Mouse (Mus musculus) embryonic facial prominence, embryonic 14.5 days (tissue): ENCODE data around the gene Fam107a. TPM values are rescaled to one million over a fixed set of nuclear protein-coding genes. Genes with fewer than 3 reads are reported as not detected.

Source experiments
- ATAC-seq: fragments of 200-750 bp; cut with Nextera tagmentation; 2 replicates; pipeline ENCODE4 v1.8.0; 2017; ENCODE audit warnings: low read depth, moderate number of reproducible peaks, moderate TSS enrichment
- DNase-seq: peaks from one replicate; pipeline ENCODE4 v3.0.0-alpha.2; 2015; ENCODE audit warnings: low spot score
- H3K27ac ChIP-seq: fragments of 300-500 bp; sonication (generic); replicated peaks from 2 replicates; pipeline ENCODE4 v1.5.1; 2014; ENCODE audit warnings: low read depth, mild to moderate bottlenecking, low read length, moderate library complexity
- H3K27me3 ChIP-seq: fragments of 300-500 bp; sonication (generic); replicated peaks from 2 replicates; pipeline ENCODE4 v1.6.1; 2014; ENCODE audit warnings: low read length; ENCODE audit not compliant: control insufficient read depth, insufficient read depth
- H3K36me3 ChIP-seq: fragments of 300-500 bp; sonication (generic); 2 replicates; pipeline ENCODE4 v1.6.1; 2014; ENCODE audit warnings: low read length, mixed read lengths; ENCODE audit not compliant: control insufficient read depth, insufficient read depth
- H3K4me1 ChIP-seq: fragments of 300-500 bp; sonication (generic); 2 replicates; pipeline ENCODE4 v1.6.1; 2014; ENCODE audit warnings: antibody characterized with exemption, low read length; ENCODE audit not compliant: control insufficient read depth, insufficient read depth
- H3K4me2 ChIP-seq: fragments of 300-500 bp; sonication (generic); 2 replicates; pipeline ENCODE4 v1.6.1; 2014; ENCODE audit warnings: low read depth, mild to moderate bottlenecking, low read length, moderate library complexity, mixed read lengths
- H3K4me3 ChIP-seq: fragments of 300-500 bp; sonication (generic); 2 replicates; pipeline ENCODE4 v1.5.1; 2014; ENCODE audit warnings: low read depth, mild to moderate bottlenecking, low read length
- H3K9ac ChIP-seq: fragments of 300-500 bp; sonication (generic); 2 replicates; pipeline ENCODE4 v1.6.1; 2014; ENCODE audit warnings: low read depth, mild to moderate bottlenecking, low read length, moderate library complexity, mixed read lengths
- H3K9me3 ChIP-seq: fragments of 300-500 bp; sonication (generic); 2 replicates; pipeline ENCODE4 v1.6.1; 2016; ENCODE audit warnings: low read length; ENCODE audit not compliant: control insufficient read depth
- WGBS: fragments of 180-500 bp; shearing (Covaris S2); extraction: QIAGEN DNeasy Blood & Tissue Kit; methylation state at CpG from one replicate; pipeline ENCODE4 v1.1.7; 2014; 5-methylcytosine and 5-hydroxymethylcytosine counted together
- polyA plus RNA-seq: library from polyadenylated mRNA; unstranded; fragments of >200 nt; fragmentation: Nextera tagmentation; extraction: Ambion mirVana; gene quantifications from 2 replicates; pipeline ENCODE4 v1.2.1, GENCODE M21; 2014

The Fam107a gene
- polyA plus RNA-seq, 1 experiment from 2014 or later = 0.85 TPM

GRCm38 (mm10) chr14:8342509-8343106 is 24.8 kb upstream of the Fam107a start:
- Histone ChIP-seq H3K27me3 (no peaks in the 10 kb centered on the region), H3K9me3 (no peaks in the 10 kb centered on the region), H3K4me2 (no peak overlapping the region), H3K9ac (no peak overlapping the region), H3K4me3 (no peak overlapping the region), H3K27ac (no peak overlapping the region), H3K4me1 (no peaks in the 10 kb centered on the region), H3K36me3 (no peaks in the 10 kb centered on the region)
- ATAC-seq = no peak
- DNase-seq = no peak
- WGBS = 70% methylated on average over 4 of the region's 5 CpGs

GRCm38 (mm10) chr14:8340226-8340625 is 22.4 kb upstream of the Fam107a start:
- WGBS = 48% methylated on average over 4 of the region's 4 CpGs

GRCm38 (mm10) chr14:8335947-8336346 is 18.1 kb upstream of the Fam107a start:
- no peaks in the 10 kb centered on the region for H3K9me3 ChIP-seq
- H3K27me3 ChIP-seq = no peaks in the 10 kb centered on the region
- H3K36me3 ChIP-seq = no peaks in the 10 kb centered on the region
- no peak overlapping the region for H3K4me2 ChIP-seq
- H3K27ac ChIP-seq = peak overlapping the region; percentile 48; the same call in 1 of the 2 replicates
- H3K4me1 ChIP-seq = peaks cover 17% of the 10 kb centered on the region; the same call in 1 of the 2 replicates
- DNase-seq (peak; percentile 88), ATAC-seq (peak; percentile 85)
- no peak overlapping the region for H3K4me3 ChIP-seq
- WGBS = 8% methylated on average over 10 of the region's 10 CpGs
- no peak overlapping the region for H3K9ac ChIP-seq

More at GRCm38 (mm10) chr14:8340226-8340625, 22.4 kb upstream of the Fam107a start:
- no peaks in the 10 kb centered on the region for H3K27me3 ChIP-seq
- no peak overlapping the region for H3K4me3 ChIP-seq
- no peak overlapping the region for H3K9ac ChIP-seq
- H3K27ac ChIP-seq = no peak overlapping the region
- no peak for ATAC-seq
- H3K4me1 ChIP-seq = peaks cover 8% of the 10 kb centered on the region; the same call in 1 of the 2 replicates
- no peaks in the 10 kb centered on the region for H3K36me3 ChIP-seq
- no peaks in the 10 kb centered on the region for H3K9me3 ChIP-seq
- H3K4me2 ChIP-seq = no peak overlapping the region
- no peak for DNase-seq

- H3K9me3 ChIP-seq = no peaks in the 10 kb centered on the region
- no peaks in the 10 kb centered on the region for H3K36me3 ChIP-seq
- 78% methylated on average over 3 of the region's 3 CpGs for WGBS
- no peak overlapping the region for H3K4me3 ChIP-seq
- no peak overlapping the region for H3K4me2 ChIP-seq
- H3K9ac ChIP-seq = no peak overlapping the region
- ATAC-seq (no peak), DNase-seq (no peak)
- H3K4me1 ChIP-seq = peaks cover 17% of the 10 kb centered on the region; the same call in 1 of the 2 replicates
- H3K27ac ChIP-seq = no peak overlapping the region
- H3K27me3 ChIP-seq = no peaks in the 10 kb centered on the region
Measured at GRCm38 (mm10) chr14:8334511-8334910, 16.7 kb upstream of the Fam107a start.

GRCm38 (mm10) chr14:8332314-8333252 is 14.8 kb upstream of the Fam107a start:
- ATAC-seq (no peak), DNase-seq (peak; percentile 37)
- Histone ChIP-seq H3K9ac (no peak overlapping the region), H3K4me2 (no peak overlapping the region), H3K27me3 (no peaks in the 10 kb centered on the region), H3K4me1 (peaks cover 17% of the 10 kb centered on the region; the same call in 1 of the 2 replicates), H3K9me3 (no peaks in the 10 kb centered on the region), H3K27ac (no peak overlapping the region), H3K4me3 (no peak overlapping the region), H3K36me3 (no peaks in the 10 kb centered on the region)
- WGBS = 62% methylated on average over 11 of the region's 11 CpGs

GRCm38 (mm10) chr14:8331307-8331905 is 13.6 kb upstream of the Fam107a start:
- WGBS = 65% methylated on average over 14 of the region's 14 CpGs
- Histone ChIP-seq H3K27ac (no peak overlapping the region), H3K9me3 (no peaks in the 10 kb centered on the region), H3K4me3 (no peak overlapping the region), H3K27me3 (no peaks in the 10 kb centered on the region), H3K4me1 (peaks cover 21% of the 10 kb centered on the region; the same call in 1 of the 2 replicates), H3K4me2 (no peak overlapping the region), H3K36me3 (no peaks in the 10 kb centered on the region), H3K9ac (no peak overlapping the region)
- peak; percentile 65 for DNase-seq
- peak; percentile 27; the same call in 1 of the 2 replicates for ATAC-seq

- H3K27ac ChIP-seq = no peak overlapping the region
- H3K4me3 ChIP-seq = no peak overlapping the region
- H3K9ac ChIP-seq = no peak overlapping the region
- peaks cover 13% of the 10 kb centered on the region; the same call in 1 of the 2 replicates for H3K4me1 ChIP-seq
- H3K4me2 ChIP-seq = no peak overlapping the region
- 51% methylated on average over 6 of the region's 6 CpGs for WGBS
- H3K9me3 ChIP-seq = no peaks in the 10 kb centered on the region
- DNase-seq = peak; percentile 33
- H3K36me3 ChIP-seq = no peaks in the 10 kb centered on the region
- no peak for ATAC-seq
- H3K27me3 ChIP-seq = no peaks in the 10 kb centered on the region
Measured at GRCm38 (mm10) chr14:8330390-8330789, 12.6 kb upstream of the Fam107a start.

- 63% methylated on average over 4 of the region's 4 CpGs for WGBS
- Histone ChIP-seq H3K4me3 (no peak overlapping the region), H3K27ac (no peak overlapping the region), H3K4me2 (no peak overlapping the region), H3K4me1 (peaks cover 13% of the 10 kb centered on the region; the same call in 1 of the 2 replicates), H3K9me3 (no peaks in the 10 kb centered on the region), H3K27me3 (no peaks in the 10 kb centered on the region), H3K9ac (no peak overlapping the region), H3K36me3 (no peaks in the 10 kb centered on the region)
- DNase-seq (peak; percentile 49), ATAC-seq (peak; percentile 42)
Measured at GRCm38 (mm10) chr14:8329552-8329951, 11.7 kb upstream of the Fam107a start.
